ENCODE assay signal across 8 mouse cellular contexts in genomic region chr12:112665445-112665844, GRCm38 (mm10). TPM values are rescaled to one million over a fixed set of nuclear protein-coding genes. Genes with fewer than 3 reads are reported as not detected.
DNase-seq lines count a peak whose midpoint lies in the region; ATAC-seq lines count a peak whose summit lies in the region.

No protein-coding gene starts in this region.

- peaks cover 74% of the 10 kb centered on the region for H3K4me1 ChIP-seq in limb, embryonic 13.5 days
- H3K4me1 ChIP-seq in neural tube, embryonic 14.5 days (ENCODE audit: control insufficient read depth, insufficient read depth, low read length) = peaks cover 76% of the 10 kb centered on the region

- 54% methylated on average over 18 of the region's 18 CpGs for WGBS in limb, embryonic 13.5 days
- 24% methylated on average over 18 of the region's 18 CpGs for WGBS in neural tube, embryonic 14.5 days

- peak overlapping the region; percentile 34 for H3K4me2 ChIP-seq in limb, embryonic 13.5 days (replicated peaks)
- peak overlapping the region; percentile 26; the same call in 1 of the 2 replicates for H3K4me2 ChIP-seq in neural tube, embryonic 14.5 days (ENCODE audit: low read depth, low read length)

- DNase-seq in adrenal gland, postnatal 10 days = peak; percentile 87
- DNase-seq in cerebellum, adult 9-11 months = peak; percentile 67
- DNase-seq in heart, adult 18-20 months = peak; percentile 68 to 71
- peak; percentile 63 for DNase-seq in kidney, adult 18-20 months
- no peak for DNase-seq in spleen, postnatal 10 days (ENCODE audit: low spot score in 2 of 2)
- DNase-seq in thymus, postnatal 25 days = no peak

- peak overlapping the region; percentile 83 for H3K27ac ChIP-seq in limb, embryonic 13.5 days
- H3K27ac ChIP-seq in neural tube, embryonic 14.5 days (ENCODE audit: low read depth, low read length) = peak overlapping the region; percentile 88

- no peak for ATAC-seq in limb, embryonic 13.5 days (ENCODE audit: low FRiP score, low read depth)
- peak; percentile 18; the same call in 1 of the 2 replicates for ATAC-seq in neural tube, embryonic 14.5 days (ENCODE audit: low read depth)

- no peaks in the 10 kb centered on the region for H3K9me3 ChIP-seq in limb, embryonic 13.5 days
- no peaks in the 10 kb centered on the region for H3K9me3 ChIP-seq in neural tube, embryonic 14.5 days (ENCODE audit: control insufficient read depth, low read length)

- H3K9ac ChIP-seq in limb, embryonic 13.5 days = peak overlapping the region; percentile 51
- peak overlapping the region; percentile 28; the same call in 1 of the 2 replicates for H3K9ac ChIP-seq in neural tube, embryonic 14.5 days (replicated peaks; ENCODE audit: low read depth, low read length)

- H3K27me3 ChIP-seq in limb, embryonic 13.5 days = no peaks in the 10 kb centered on the region
- no peaks in the 10 kb centered on the region for H3K27me3 ChIP-seq in neural tube, embryonic 14.5 days (ENCODE audit: control insufficient read depth, insufficient read depth, low read length)

- H3K4me3 ChIP-seq in limb, embryonic 13.5 days = no peak overlapping the region
- H3K4me3 ChIP-seq in neural tube, embryonic 14.5 days (ENCODE audit: low read depth, low read length) = no peak overlapping the region

- peaks cover 98% of the 10 kb centered on the region for H3K36me3 ChIP-seq in limb, embryonic 13.5 days
- H3K36me3 ChIP-seq in neural tube, embryonic 14.5 days (ENCODE audit: control insufficient read depth, insufficient read depth, low read length) = peaks cover 35% of the 10 kb centered on the region; the same call in 1 of the 2 replicates

RNA-seq across cellular contexts. Expression of gene Akt1, which starts 9.2 kb away (rescaled TPM):
- total RNA-seq in adrenal gland, postnatal 10 days (2021) = 100 to 1,000 TPM; 210 to 252 TPM
- total RNA-seq in heart, adult 18-20 months (2021) = 100 to 1,000 TPM; 182 to 193 TPM
- 62.5 and 71.0 TPM in 2 replicates for polyA plus RNA-seq in limb, embryonic 13.5 days (2015; fragmentation: Nextera tagmentation; extraction: Ambion mirVana)
- polyA plus RNA-seq in neural tube, embryonic 14.5 days (2014; fragmentation: Nextera tagmentation; extraction: Ambion mirVana) = 57.9 and 59.2 TPM in 2 replicates

RNA-seq across cellular contexts. Expression of gene Zbtb42, which starts 13.2 kb away (rescaled TPM):
- total RNA-seq in adrenal gland, postnatal 10 days (2021) = 1 to 10 TPM; 3.9 to 5.5 TPM
- total RNA-seq in heart, adult 18-20 months (2021) = 1 to 10 TPM; 3.6 to 4.9 TPM
- 2.2 and 2.4 TPM in 2 replicates for polyA plus RNA-seq in limb, embryonic 13.5 days (2015; fragmentation: Nextera tagmentation; extraction: Ambion mirVana)
- polyA plus RNA-seq in neural tube, embryonic 14.5 days (2014; fragmentation: Nextera tagmentation; extraction: Ambion mirVana) = 1.3 and 3.5 TPM in 2 replicates

RNA-seq across cellular contexts. Expression of gene Siva1, which starts 21.0 kb away (rescaled TPM):
- total RNA-seq in adrenal gland, postnatal 10 days (2021) = 10 to 100 TPM; 35.9 to 46.7 TPM
- total RNA-seq in heart, adult 18-20 months (2021) = 10 to 100 TPM; 31.7 to 35.2 TPM
- polyA plus RNA-seq in limb, embryonic 13.5 days (2015; fragmentation: Nextera tagmentation; extraction: Ambion mirVana) = 246 and 251 TPM in 2 replicates
- 44.7 and 46.8 TPM in 2 replicates for polyA plus RNA-seq in neural tube, embryonic 14.5 days (2014; fragmentation: Nextera tagmentation; extraction: Ambion mirVana)

RNA-seq across cellular contexts. Expression of gene Adssl1, which starts 45.6 kb away (rescaled TPM):
- 10 to 100 TPM; 42.9 to 72.4 TPM for total RNA-seq in adrenal gland, postnatal 10 days (2021)
- 100 to 1,000 TPM; 192 to 206 TPM for total RNA-seq in heart, adult 18-20 months (2021)
- 12.8 and 14.7 TPM in 2 replicates for polyA plus RNA-seq in limb, embryonic 13.5 days (2015; fragmentation: Nextera tagmentation; extraction: Ambion mirVana)
- 2.7 and 3.4 TPM in 2 replicates for polyA plus RNA-seq in neural tube, embryonic 14.5 days (2014; fragmentation: Nextera tagmentation; extraction: Ambion mirVana)

RNA-seq across cellular contexts. Expression of gene Cep170b, which starts 54.8 kb away (rescaled TPM):
- total RNA-seq in adrenal gland, postnatal 10 days (2021) = 10 to 100 TPM; 28.8 to 29.6 TPM
- 10 to 100 TPM; 10.1 to 11.1 TPM for total RNA-seq in heart, adult 18-20 months (2021)
- 14.7 and 16.6 TPM in 2 replicates for polyA plus RNA-seq in limb, embryonic 13.5 days (2015; fragmentation: Nextera tagmentation; extraction: Ambion mirVana)
- polyA plus RNA-seq in neural tube, embryonic 14.5 days (2014; fragmentation: Nextera tagmentation; extraction: Ambion mirVana) = 33.2 and 36.1 TPM in 2 replicates

Comparison
In these comparisons a context has a peak if more than half of its experiments do, and no peak if none do; other contexts are left out.
1. DNase-seq: peak in adrenal gland, postnatal 10 days (single experiment), cerebellum, adult 9-11 months (single experiment), heart, adult 18-20 months (2 of 2) and kidney, adult 18-20 months (single experiment); none in spleen, postnatal 10 days (0 of 2) and thymus, postnatal 25 days (single experiment).